Mouse (Mus musculus) ES-E14 (cell line): ENCODE results near the gene Tyw1. TPM values are rescaled to one million over a fixed set of nuclear protein-coding genes. Genes with fewer than 3 reads are reported as not detected.
A peak's percentile ranks its signal among the peaks of the same experiment; 100 is the strongest.

Source experiments
- DNase-seq: peaks from one replicate; pipeline ENCODE4 v3.0.0-alpha.2; 2013; ENCODE audit warnings: low read depth, low spot score
- H3K27ac ChIP-seq: 2 replicates; pipeline ENCODE4 v1.5.1; 2012; ENCODE audit warnings: low read depth, mild to moderate bottlenecking, low read length, moderate library complexity, mixed read lengths; ENCODE audit not compliant: poor library complexity, insufficient read depth, severe bottlenecking
- H3K36me3 ChIP-seq: 2 replicates; pipeline ENCODE4 v1.6.1; 2012; ENCODE audit warnings: mild to moderate bottlenecking, low read length, moderate library complexity, mixed read lengths; ENCODE audit not compliant: control insufficient read depth, poor library complexity, insufficient read depth, severe bottlenecking
- H3K4me1 ChIP-seq, 2 experiments: fragments of 150-350 bp in 1 of 2; sonication (generic) in 1 of 2; 2 replicates each; pipeline ENCODE4 v1.6.1; 2012; ENCODE audit warnings: low read length in 2 of 2, mild to moderate bottlenecking in 1 of 2, mixed read lengths in 1 of 2; ENCODE audit not compliant: control insufficient read depth in 2 of 2, insufficient read depth in 2 of 2, poor library complexity in 1 of 2
- H3K4me3 ChIP-seq, 2 experiments: fragments of 150-350 bp in 1 of 2; sonication (generic) in 1 of 2; 2 replicates each; pipeline ENCODE4 v1.5.1; 2012; ENCODE audit warnings: low read length in 2 of 2, low read depth in 1 of 2, mild to moderate bottlenecking in 1 of 2, mixed read lengths in 1 of 2; ENCODE audit not compliant: insufficient read depth in 1 of 2, poor library complexity in 1 of 2, severe bottlenecking in 1 of 2
- H3K9ac ChIP-seq: 2 replicates; pipeline ENCODE4 v1.6.1; 2012; ENCODE audit warnings: low read depth, mild to moderate bottlenecking, low read length, mixed read lengths; ENCODE audit not compliant: poor library complexity, insufficient read depth, severe bottlenecking
- H3K9me3 ChIP-seq: fragments of 150-350 bp; sonication (generic); 2 replicates; pipeline ENCODE4 v1.6.1; 2012; ENCODE audit warnings: low read depth, mild to moderate bottlenecking, low read length; ENCODE audit not compliant: control insufficient read depth, insufficient read depth
- CHD2 ChIP-seq: IDR thresholded peaks from 2 replicates; pipeline ENCODE4 v1.6.1; 2014; ENCODE audit warnings: mild to moderate bottlenecking, low read depth, low read length, inconsistent platforms
- HCFC1 ChIP-seq: IDR thresholded peaks from 2 replicates; pipeline ENCODE4 v1.6.1; 2012; ENCODE audit warnings: low read length, inconsistent platforms, borderline replicate concordance; ENCODE audit not compliant: insufficient read depth
- MAFK ChIP-seq: IDR thresholded peaks from 2 replicates; pipeline ENCODE4 v1.6.1; 2014; ENCODE audit warnings: mild to moderate bottlenecking, low read depth, low read length, inconsistent platforms; ENCODE audit not compliant: insufficient read depth
- ZC3H11A ChIP-seq: IDR thresholded peaks from 2 replicates; pipeline ENCODE4 v1.6.1; 2012; ENCODE audit warnings: low read depth, mild to moderate bottlenecking, inconsistent platforms, low read length, borderline replicate concordance
- ZNF384 ChIP-seq: IDR thresholded peaks from 2 replicates; pipeline ENCODE4 v1.6.1; 2012; ENCODE audit warnings: low read depth, low read length, inconsistent platforms
- in situ Hi-C, 2 experiments: fragments of 600-800 bp; cut with MboI; formaldehyde crosslinking; loops; one replicate each; pipeline ENCODE4 v1.15.1; 2025; ENCODE audit warnings: low sequenced_read_pairs in 2 of 2, inconsistent platforms in 1 of 2; ENCODE audit not compliant: unreplicated experiment in 2 of 2
- total RNA-seq: library from RNA; depleted of rRNA; stranded (reverse); fragments of 300-350 nt; gene quantifications from 2 replicates; pipeline ENCODE4 v1.2.3, GENCODE M21; 2012

The Tyw1 gene
- total RNA-seq, 1 experiment = 87.9 TPM

DNA sequence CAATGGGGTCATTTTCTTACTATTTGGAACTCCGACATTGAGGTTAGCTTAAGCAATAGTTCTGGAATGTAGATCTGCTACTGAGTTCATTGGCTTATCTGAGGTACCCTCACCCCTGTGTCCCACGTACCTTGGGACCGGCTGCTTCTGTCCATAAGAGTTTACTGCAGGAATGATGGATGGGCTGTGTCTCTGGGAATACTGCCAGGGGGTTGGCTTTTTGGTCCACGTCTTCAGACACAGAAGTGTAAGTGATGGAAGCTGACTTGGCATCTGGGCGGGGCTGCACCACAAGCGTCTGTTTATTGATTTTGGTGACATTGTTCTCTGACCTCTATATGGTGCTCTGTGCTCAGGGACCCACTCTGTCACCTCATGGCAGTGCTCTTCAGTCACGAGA, 55.4 kb downstream of the Tyw1 start:
- Histone ChIP-seq H3K9ac (no peak overlapping the region), H3K36me3 (no peaks in the 10 kb centered on the region; the same call in 1 of the 2 replicates), H3K4me1 (peaks cover 4% of the 10 kb centered on the region in 2 experiments; a peak in 1 of 4 replicates), H3K9me3 (no peaks in the 10 kb centered on the region), H3K4me3 (no peak overlapping the region), H3K27ac (no peak overlapping the region)
- in situ Hi-C loops = no loop called here
- no peak for DNase-seq
- no peak for TF ChIP-seq CHD2
- no peak for TF ChIP-seq ZNF384
- no peak for TF ChIP-seq MAFK
- TF ChIP-seq HCFC1 = no peak
- no peak for TF ChIP-seq ZC3H11A

DNA sequence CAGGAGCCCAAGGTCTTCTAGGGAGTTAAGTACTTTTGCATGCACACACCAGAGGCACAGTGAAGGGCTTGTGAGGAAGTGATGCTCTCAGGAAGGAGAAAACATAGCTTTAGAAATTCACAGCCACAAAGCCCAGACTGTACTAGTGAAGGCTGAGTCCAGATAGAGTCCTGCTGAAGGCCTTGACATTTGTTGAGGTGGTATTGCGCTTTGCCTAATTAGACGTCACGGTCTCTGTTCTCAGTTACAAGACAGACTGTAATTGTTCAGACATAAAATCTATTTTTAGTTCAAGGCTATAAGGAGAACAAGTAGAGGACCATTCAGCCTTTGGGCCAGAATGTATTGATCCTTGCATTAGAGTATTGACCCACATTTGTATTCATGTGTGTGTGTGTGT, 58.1 kb downstream of the Tyw1 start:
- Histone ChIP-seq H3K36me3 (peaks cover 3% of the 10 kb centered on the region; the same call in 1 of the 2 replicates), H3K9ac (no peak overlapping the region), H3K4me3 (no peak overlapping the region), H3K27ac (no peak overlapping the region), H3K9me3 (no peaks in the 10 kb centered on the region), H3K4me1 (0 out of 4 replicates have a peak, but pooled peaks cover 0 to 4% of the 10 kb centered on the region in 2 experiments)
- in situ Hi-C loops = no loop called here
- DNase-seq = no peak
- TF ChIP-seq ZC3H11A (no peak), MAFK (no peak), ZNF384 (no peak), HCFC1 (no peak), CHD2 (no peak)

DNA sequence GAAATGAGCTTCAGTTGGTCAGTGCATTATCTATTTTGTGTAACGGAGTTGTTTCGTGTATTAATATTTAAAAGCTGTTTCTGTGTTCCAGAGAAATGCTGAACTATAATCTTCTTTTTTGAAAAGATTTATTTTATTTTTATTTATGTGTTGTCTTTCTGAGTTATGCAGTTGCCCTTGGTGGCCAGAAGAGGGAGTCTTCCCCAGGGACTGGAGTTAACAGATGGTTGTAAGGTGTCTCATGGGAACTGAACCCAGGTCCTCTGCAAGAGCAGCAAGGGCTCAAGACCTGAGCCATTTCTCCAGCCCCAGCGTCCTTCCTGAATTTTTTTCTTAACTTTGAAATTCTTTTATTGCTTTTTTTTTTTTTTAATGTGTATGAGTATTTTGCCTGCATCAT, 59.5 kb downstream of the Tyw1 start:
- no peak for DNase-seq
- Histone ChIP-seq H3K27ac (no peak overlapping the region), H3K4me1 (no peaks in the 10 kb centered on the region), H3K9me3 (no peaks in the 10 kb centered on the region), H3K9ac (no peak overlapping the region), H3K4me3 (no peak overlapping the region), H3K36me3 (peaks cover 3% of the 10 kb centered on the region; the same call in 1 of the 2 replicates)
- in situ Hi-C loops = no loop called here
- TF ChIP-seq ZNF384 (no peak), ZC3H11A (0 out of 2 replicates have a peak, but pooled peaks have one; percentile 3)

DNA sequence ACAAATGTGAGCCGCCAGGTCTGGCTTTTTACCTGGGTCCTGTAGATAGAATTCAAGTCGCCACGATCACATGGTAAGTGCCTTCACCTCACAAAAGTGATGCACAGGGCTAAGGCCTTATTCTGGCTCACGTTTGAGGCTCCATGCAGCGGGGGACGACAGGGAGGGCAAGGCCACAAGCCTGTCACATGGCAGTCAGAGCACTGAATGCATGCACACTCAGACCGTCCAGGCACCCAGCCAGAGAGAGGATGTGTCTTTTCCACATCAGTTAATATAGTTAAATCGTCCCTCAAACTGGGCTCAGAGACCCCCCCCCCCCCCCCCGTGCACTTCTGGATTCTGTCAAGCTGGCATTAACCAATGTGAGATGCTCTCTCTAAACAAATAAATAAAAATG, 60.9 kb downstream of the Tyw1 start:
- DNase-seq = no peak
- no peaks in the 10 kb centered on the region for H3K4me1 ChIP-seq
- H3K36me3 ChIP-seq = peaks cover 3% of the 10 kb centered on the region; the same call in 1 of the 2 replicates
- no peaks in the 10 kb centered on the region for H3K9me3 ChIP-seq
- no peak for TF ChIP-seq ZC3H11A
- TF ChIP-seq CHD2 = no peak
- TF ChIP-seq ZNF384 = no peak
- no peak for TF ChIP-seq MAFK
- TF ChIP-seq HCFC1 = no peak
- H3K27ac ChIP-seq = no peak overlapping the region
- H3K9ac ChIP-seq = no peak overlapping the region
- in situ Hi-C loops = no loop called here
- H3K4me3 ChIP-seq = no peak overlapping the region

DNA sequence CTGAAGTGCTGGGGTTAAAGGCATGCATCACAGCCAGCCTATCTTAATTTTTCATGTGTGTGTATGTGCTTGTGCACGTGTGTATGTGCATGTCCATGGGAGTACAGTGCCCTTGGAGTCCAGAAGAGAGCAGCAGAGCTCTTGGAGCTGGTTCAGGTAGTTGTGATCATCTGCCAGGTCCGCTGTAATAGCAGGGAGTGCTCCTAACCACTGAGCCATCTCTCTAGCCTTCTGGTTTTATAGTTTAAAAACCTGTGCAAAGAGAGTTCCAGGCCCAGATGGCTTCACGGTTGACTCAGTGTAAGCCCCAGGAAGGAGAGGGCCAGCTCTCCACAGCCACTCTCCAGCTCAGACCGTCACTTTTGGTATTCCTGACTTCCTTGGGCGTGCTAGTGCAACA, 64.4 kb downstream of the Tyw1 start:
- no peaks in the 10 kb centered on the region for H3K4me1 ChIP-seq
- no peak overlapping the region for H3K27ac ChIP-seq
- peaks cover 4% of the 10 kb centered on the region; the same call in 1 of the 2 replicates for H3K36me3 ChIP-seq
- DNase-seq = no peak
- H3K9ac ChIP-seq = no peak overlapping the region
- H3K4me3 ChIP-seq = no peak overlapping the region
- TF ChIP-seq HCFC1 (no peak), CHD2 (no peak), MAFK (no peak)
- in situ Hi-C loops = no loop called here
- H3K9me3 ChIP-seq = no peaks in the 10 kb centered on the region
